ENCODE assay signal across 16 mouse cellular contexts in the genomic region with DNA sequence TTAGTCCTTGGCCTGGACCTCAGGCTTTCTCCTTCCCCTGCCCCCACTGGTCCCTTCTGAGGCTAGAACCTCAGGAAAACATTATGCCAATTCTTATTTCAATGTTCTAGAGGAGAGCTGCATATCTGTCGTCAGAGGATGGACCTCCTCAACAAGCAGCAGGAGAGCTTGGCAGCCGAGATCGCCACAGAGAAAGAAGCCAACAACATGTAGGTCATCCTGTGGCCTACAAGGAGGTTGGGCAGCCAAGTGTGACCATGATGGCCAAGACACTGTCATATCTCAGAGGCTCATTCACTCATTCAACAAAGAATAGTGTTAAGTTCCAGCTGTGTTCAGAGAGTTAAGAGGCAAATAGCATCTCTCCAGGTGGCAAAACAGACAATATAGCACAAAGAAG. TPM values are rescaled to one million over a fixed set of nuclear protein-coding genes. Genes with fewer than 3 reads are reported as not detected.
"Had no signal": no experiment of that assay in that cellular context is flagged by ENCODE, and none has a peak within 500 bp of the region (broad histone marks: within the 10 kb centered on the region; RNA-seq: fewer than 3 reads in every experiment).

No protein-coding gene starts in this region.

- H3K4me1 ChIP-seq: limb, embryonic 10.5 days; midbrain, embryonic 10.5 days; neural tube, embryonic 12.5 days had no signal

- H3K36me3 ChIP-seq: neural tube, embryonic 12.5 days had no signal

- DNase-seq: kidney, postnatal 10 days; kidney, postnatal 4 days; lung, embryonic 14.5 days; lung, postnatal 10 days; lung, postnatal 4 days; midbrain, embryonic 14.5 days; right cerebral cortex, postnatal 4 days had no signal

- H3K4me3 ChIP-seq: layer of hippocampus, adult 2 months; left cerebral cortex, adult 2 months; limb, embryonic 10.5 days; midbrain, embryonic 10.5 days; myocyte; neural tube, embryonic 12.5 days had no signal

- H3K9ac ChIP-seq: lung, embryonic 14.5 days; neural tube, embryonic 12.5 days had no signal

- H3K27me3 ChIP-seq: neural tube, embryonic 12.5 days had no signal

- H3K27ac ChIP-seq: layer of hippocampus, adult 2 months; left cerebral cortex, adult 2 months; limb, embryonic 10.5 days; midbrain, embryonic 10.5 days; neural tube, embryonic 12.5 days had no signal

- H3K9me3 ChIP-seq: limb, embryonic 10.5 days; midbrain, embryonic 10.5 days; neural tube, embryonic 12.5 days had no signal

- H3K4me2 ChIP-seq: liver, embryonic 11.5 days; lung, embryonic 14.5 days; neural tube, embryonic 12.5 days had no signal

RNA-seq across cellular contexts. Expression of a gene that starts 22.2 kb away (rescaled TPM):
- polyA plus RNA-seq: kidney, embryonic 14.5 days; limb, embryonic 10.5 days; liver, embryonic 11.5 days; liver, embryonic 16.5 days; lung, embryonic 14.5 days; midbrain, embryonic 10.5 days; midbrain, embryonic 14.5 days had no signal

RNA-seq across cellular contexts. Expression of a gene that starts 48.8 kb away (rescaled TPM):
- polyA plus RNA-seq: limb, embryonic 10.5 days; liver, embryonic 11.5 days; lung, embryonic 14.5 days; myocyte; neural tube, embryonic 12.5 days had no signal
